ENCODE assay signal across 14 mouse cellular contexts in the genomic region with DNA sequence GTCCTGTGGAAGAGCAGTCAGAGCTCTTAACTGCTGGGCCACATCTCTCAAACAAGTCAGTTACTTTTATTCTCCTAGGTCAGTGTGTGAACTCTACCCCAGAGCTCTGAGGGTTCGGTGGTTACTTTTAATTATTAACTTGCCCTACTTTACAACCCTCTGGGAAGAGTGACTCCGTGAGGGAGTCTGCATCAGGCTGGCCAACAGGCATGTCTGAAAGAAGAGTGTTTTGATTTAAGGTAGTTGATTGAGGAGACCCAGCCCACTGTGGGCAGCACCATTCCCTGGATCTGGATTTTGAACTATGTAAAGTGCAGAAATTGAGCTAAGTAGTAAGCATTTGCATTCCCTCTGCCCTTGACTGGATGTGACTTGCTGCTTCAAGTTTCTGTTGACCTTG. TPM values are rescaled to one million over a fixed set of nuclear protein-coding genes. Genes with fewer than 3 reads are reported as not detected.
A peak's percentile ranks its signal among the peaks of the same experiment; 100 is the strongest.
DNase-seq lines count a peak whose midpoint lies in the region; ATAC-seq and TF ChIP-seq lines count a peak whose summit lies in the region.
"Had no signal": no experiment of that assay in that cellular context is flagged by ENCODE, and none has a peak within 500 bp of the region (broad histone marks: within the 10 kb centered on the region; RNA-seq: fewer than 3 reads in every experiment).

No protein-coding gene starts in this region.

- no peaks in the 10 kb centered on the region for H3K9me3 ChIP-seq in intestine, embryonic 15.5 days
- H3K9me3 ChIP-seq: embryonic facial prominence, embryonic 12.5 days; limb, embryonic 10.5 days; lung, embryonic 15.5 days; midbrain, embryonic 15.5 days had no signal

- no peaks in the 10 kb centered on the region for H3K27me3 ChIP-seq in intestine, embryonic 15.5 days (replicated peaks)
- H3K27me3 ChIP-seq in small intestine, adult 2 months (ENCODE audit: control insufficient read depth, insufficient read depth, low read length), result no peaks in the 10 kb centered on the region
- H3K27me3 ChIP-seq: embryonic facial prominence, embryonic 12.5 days; lung, embryonic 15.5 days; midbrain, embryonic 15.5 days had no signal

- 0 out of 2 replicates have a peak, but pooled peaks cover 2% of the 10 kb centered on the region for H3K4me1 ChIP-seq in intestine, embryonic 15.5 days (replicated peaks)
- H3K4me1 ChIP-seq in small intestine, adult 2 months (ENCODE audit: control insufficient read depth, insufficient read depth, insufficient read length, low read length), result peaks cover 17% of the 10 kb centered on the region
- H3K4me1 ChIP-seq: embryonic facial prominence, embryonic 12.5 days; limb, embryonic 10.5 days; lung, embryonic 15.5 days; midbrain, embryonic 15.5 days had no signal

- H3K4me3 ChIP-seq in intestine, embryonic 15.5 days (replicated peaks), result no peak overlapping the region
- H3K4me3 ChIP-seq in small intestine, adult 2 months (ENCODE audit: low read depth, low read length), result no peak overlapping the region
- H3K4me3 ChIP-seq: embryonic facial prominence, embryonic 12.5 days; limb, embryonic 10.5 days; lung, embryonic 15.5 days; midbrain, embryonic 15.5 days had no signal

- 48% methylated on average over 2 of the region's 2 CpGs for whole genome bisulfite sequencing in intestine, embryonic 15.5 days
- WGBS in small intestine, adult 2 months, result 26% methylated on average over 2 of the region's 2 CpGs

- peak; percentile 58 to 85 for DNase-seq in kidney, adult 8-10 months
- DNase-seq in kidney, postnatal 4 days, result peak; percentile 41 to 42
- DNase-seq in cerebellum, adult 11-12 months, result no peak
- DNase-seq in gastrocnemius, adult 18-20 months (ENCODE audit: low spot score), result no peak
- DNase-seq in heart, postnatal 25 days (ENCODE audit: low spot score), result no peak
- DNase-seq: gastrocnemius, postnatal 36 days had no signal

- intact Hi-C loops in heart, postnatal 25 days (cut with DNase I), result no loop called here

- no peak for TF ChIP-seq CTCF in small intestine, adult 2 months (IDR thresholded peaks at IDR 0.05; ENCODE audit: extremely low read depth, insufficient read length, insufficient replicate concordance, low read depth, low read length)

- H3K36me3 ChIP-seq in intestine, embryonic 15.5 days, result no peaks in the 10 kb centered on the region
- no peaks in the 10 kb centered on the region for H3K36me3 ChIP-seq in small intestine, adult 2 months (ENCODE audit: control insufficient read depth, insufficient read depth, low read length)

- peak; percentile 90 for ATAC-seq in intestine, embryonic 15.5 days
- ATAC-seq: inflammation-experienced regulatory T-cells, adult 6 months; midbrain, embryonic 15.5 days had no signal

- H3K9ac ChIP-seq in intestine, embryonic 15.5 days, result no peak overlapping the region
- H3K9ac ChIP-seq: embryonic facial prominence, embryonic 12.5 days; lung, embryonic 15.5 days; midbrain, embryonic 15.5 days had no signal

- no peak for TF ChIP-seq POLR2A in small intestine, adult 2 months (IDR thresholded peaks at IDR 0.05; ENCODE audit: low read depth, low read length)

- H3K27ac ChIP-seq in intestine, embryonic 15.5 days, result peak overlapping the region; percentile 8; the same call in 1 of the 2 replicates
- H3K27ac ChIP-seq in small intestine, adult 2 months (ENCODE audit: insufficient read depth, low read depth, low read length), result peak overlapping the region; percentile 44
- H3K27ac ChIP-seq: embryonic facial prominence, embryonic 12.5 days; limb, embryonic 10.5 days; lung, embryonic 15.5 days; midbrain, embryonic 15.5 days had no signal

- no peak overlapping the region for H3K4me2 ChIP-seq in intestine, embryonic 15.5 days (replicated peaks)
- H3K4me2 ChIP-seq: embryonic facial prominence, embryonic 12.5 days; heart, embryonic 11.5 days; lung, embryonic 15.5 days; midbrain, embryonic 15.5 days had no signal

RNA-seq across cellular contexts. Expression of gene Armc9, which starts 21.5 kb away (rescaled TPM):
- 16.4 and 17.3 TPM in 2 replicates for polyA plus RNA-seq in intestine, embryonic 15.5 days (2015; fragmentation: Nextera tagmentation; extraction: Ambion mirVana)
- 1.2 and 1.4 TPM in 2 replicates for polyA plus RNA-seq in small intestine, adult 2 months (2012; rRNA removed)
- total RNA-seq in gastrocnemius, adult 18-20 months (2021), result 1 to 10 TPM; 2.4 to 2.7 TPM
- 1 to 10 TPM; 3.2 to 3.4 TPM for total RNA-seq in heart, postnatal 25 days (2021)

RNA-seq across cellular contexts. Expression of gene Gm21972, which starts 42.6 kb away (rescaled TPM):
- polyA plus RNA-seq in intestine, embryonic 15.5 days (2015; fragmentation: Nextera tagmentation; extraction: Ambion mirVana), result not detected in 2 replicates
- 0.30 TPM in 1 of 2 replicates, not detected in the other for polyA plus RNA-seq in small intestine, adult 2 months (2012; rRNA removed)
- under 1 TPM in 1 of 2 experiments, not detected in 1; 0.39 TPM for total RNA-seq in gastrocnemius, adult 18-20 months (2021)
- under 1 TPM; 0.65 to 0.95 TPM for total RNA-seq in heart, postnatal 25 days (2021)
- polyA plus RNA-seq: heart, embryonic 11.5 days; inflammation-experienced regulatory T-cells, adult 6 months; limb, embryonic 10.5 days had no signal

Comparison
In these comparisons a context has a peak if more than half of its experiments do, and no peak if none do; other contexts are left out.
1. DNase-seq: peak in kidney, adult 8-10 months (2 of 2) and kidney, postnatal 4 days (2 of 2); none in cerebellum, adult 11-12 months (single experiment), gastrocnemius, adult 18-20 months (single experiment) and heart, postnatal 25 days (single experiment).